Mouse (Mus musculus) ES-Bruce4 (cell line): Measurements from ENCODE around the gene Atp6v1c2.

Experiments used
- CTCF ChIP-seq: IDR thresholded peaks from one replicate; pipeline ENCODE4 v1.8.1; 2011; ENCODE audit warnings: low read depth, low read length
- EP300 ChIP-seq: IDR thresholded peaks from 2 replicates; pipeline ENCODE4 v1.6.1; 2011; ENCODE audit warnings: low read depth, low read length; ENCODE audit not compliant: insufficient read depth
- POLR2A ChIP-seq: IDR thresholded peaks from one replicate; pipeline ENCODE4 v1.8.1; 2011; ENCODE audit warnings: low read length; ENCODE audit not compliant: insufficient read depth

GRCm38 (mm10) chr12:17357795-17358194 is 28.6 kb upstream of the Atp6v1c2 start:
- TF ChIP-seq CTCF (no peak), POLR2A (no peak), EP300 (no peak)
